Mouse (Mus musculus): ENCODE data around the gene AK157302. TPM values are rescaled to one million over a fixed set of nuclear protein-coding genes. Genes with fewer than 3 reads are reported as not detected.
"Not testable (repeated sequence)": the region's sequence is repeated elsewhere in the genome, so short reads cannot be mapped to it uniquely, and the experiment has no call there.

AK157302 gene
- polyA plus RNA-seq (2015; fragmentation: Nextera tagmentation; extraction: Ambion mirVana) = 0.59 and 0.71 TPM in 2 replicates

DNA sequence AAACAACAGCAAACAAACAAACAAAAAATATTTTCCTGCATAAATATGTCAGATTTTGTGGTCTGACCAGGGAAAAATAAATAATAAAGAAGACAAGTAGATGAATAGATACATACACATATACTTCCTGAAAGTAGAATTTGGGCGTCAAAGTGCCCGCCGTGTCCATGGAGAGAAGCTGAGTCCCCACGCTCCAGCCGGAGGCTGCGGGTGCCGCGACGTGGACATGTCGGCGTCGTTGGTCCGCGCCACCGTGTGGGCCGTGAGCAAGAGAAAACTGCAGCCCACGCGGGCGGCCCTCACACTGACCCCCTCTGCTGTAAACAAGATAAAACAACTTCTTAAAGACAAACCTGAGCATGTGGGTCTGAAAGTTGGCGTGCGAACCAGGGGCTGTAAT, at the start of gene AK157302:
Gene AK157302, plus strand, starts transcription at position 144 of the 400 bp plus-strand sequence.
- H3K27ac ChIP-seq (replicated peaks) = no peak within 1 kb of the TSS
- H3K4me2 ChIP-seq = no peak within 1 kb of the TSS
- no peaks in the 10 kb centered on the region for H3K36me3 ChIP-seq (replicated peaks)
- no peak within 1 kb of the TSS for H3K9ac ChIP-seq
- no peak for ATAC-seq (ENCODE audit: insufficient read depth)
- H3K27me3 ChIP-seq = no peaks in the 10 kb centered on the region
- no peaks in the 10 kb centered on the region for H3K4me1 ChIP-seq (replicated peaks)
- WGBS (ENCODE audit: insufficient replicate concordance) = 80% methylated on average over 21 of the region's 21 CpGs
- H3K4me3 ChIP-seq (replicated peaks) = no peak within 1 kb of the TSS
- H3K9me3 ChIP-seq (replicated peaks) = no peaks in the 10 kb centered on the region

DNA sequence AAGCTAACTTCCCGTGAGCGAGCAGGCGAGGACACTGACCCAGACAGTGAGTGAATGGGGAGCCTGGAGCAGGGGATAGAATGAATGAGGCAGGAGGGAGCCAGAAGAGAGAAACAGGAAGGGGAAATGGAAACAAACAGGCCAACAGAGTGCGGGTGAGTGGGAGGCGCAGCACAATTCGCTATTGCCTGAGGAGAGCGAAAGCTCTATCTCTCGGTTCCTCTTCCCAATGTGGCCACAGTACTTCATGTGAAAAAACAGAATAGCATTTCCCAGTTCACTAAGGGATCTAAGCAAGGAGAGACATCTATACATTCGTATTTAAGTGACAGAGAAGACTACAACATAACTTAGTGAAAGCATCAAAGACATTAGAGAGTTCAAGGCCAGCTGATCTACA, 48.2 kb upstream of the AK157302 start:
- no peaks in the 10 kb centered on the region for H3K27me3 ChIP-seq
- H3K27ac ChIP-seq (replicated peaks) = no peak overlapping the region
- no peak overlapping the region for H3K9ac ChIP-seq
- peaks cover 17% of the 10 kb centered on the region for H3K4me1 ChIP-seq (replicated peaks)
- WGBS (ENCODE audit: insufficient replicate concordance) = 77% methylated on average over 9 of the region's 9 CpGs
- ATAC-seq (ENCODE audit: insufficient read depth) = no peak
- H3K36me3 ChIP-seq (replicated peaks) = peaks cover 40% of the 10 kb centered on the region
- H3K4me2 ChIP-seq = no peak overlapping the region
- no peaks in the 10 kb centered on the region for H3K9me3 ChIP-seq (replicated peaks)
- no peak overlapping the region for H3K4me3 ChIP-seq (replicated peaks)

DNA sequence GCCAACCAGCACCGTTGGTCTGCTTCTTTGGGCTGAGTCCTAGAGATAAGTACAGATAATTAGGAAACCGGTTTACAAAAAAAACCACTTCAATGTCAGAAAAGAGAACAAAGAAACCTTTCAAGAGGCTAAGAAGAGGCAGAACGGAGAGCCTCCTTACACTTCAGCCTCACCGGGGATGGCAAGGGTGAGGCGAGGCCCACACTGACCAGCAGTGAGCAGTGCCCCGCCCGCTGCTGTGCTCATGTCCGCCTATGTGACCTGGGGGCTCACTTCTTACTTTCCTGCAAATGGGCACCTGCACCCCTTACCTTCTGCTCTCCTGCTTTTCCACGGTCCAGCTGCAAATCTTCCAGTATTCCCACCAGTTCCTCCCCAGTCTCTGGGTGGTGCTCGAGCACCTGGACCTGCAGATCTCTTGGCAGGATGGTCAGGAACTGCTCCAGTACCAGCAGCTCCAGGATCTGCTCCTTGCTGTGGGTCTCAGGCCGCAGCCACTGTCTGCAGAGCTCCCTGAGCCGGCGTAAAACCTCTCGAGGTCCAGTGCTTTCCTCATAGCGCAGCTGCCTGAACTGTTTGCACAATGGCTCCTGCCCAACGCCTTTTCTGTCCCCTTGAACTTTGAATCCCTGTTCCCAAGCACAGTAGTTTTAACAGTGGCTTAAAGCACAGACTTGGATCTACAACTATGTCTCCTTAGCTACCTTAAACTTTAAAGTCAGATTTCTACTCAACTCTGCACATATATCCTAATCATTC, 47.0 kb upstream of the AK157302 start:
- Histone ChIP-seq H3K4me1 (replicated peaks) (peaks cover 23% of the 10 kb centered on the region), H3K36me3 (replicated peaks) (peaks cover 40% of the 10 kb centered on the region), H3K27ac (replicated peaks) (peak overlapping the region; percentile 38; the same call in 1 of the 2 replicates), H3K4me2 (peak overlapping the region; percentile 13; the same call in 1 of the 2 replicates), H3K9ac (no peak overlapping the region), H3K9me3 (replicated peaks) (no peaks in the 10 kb centered on the region), H3K27me3 (no peaks in the 10 kb centered on the region), H3K4me3 (replicated peaks) (no peak overlapping the region)
- ATAC-seq (ENCODE audit: insufficient read depth) = 0 out of 2 replicates have a peak, but pooled peaks have one; percentile 22
- 64% methylated on average over 16 of the region's 16 CpGs for WGBS (ENCODE audit: insufficient replicate concordance)

DNA sequence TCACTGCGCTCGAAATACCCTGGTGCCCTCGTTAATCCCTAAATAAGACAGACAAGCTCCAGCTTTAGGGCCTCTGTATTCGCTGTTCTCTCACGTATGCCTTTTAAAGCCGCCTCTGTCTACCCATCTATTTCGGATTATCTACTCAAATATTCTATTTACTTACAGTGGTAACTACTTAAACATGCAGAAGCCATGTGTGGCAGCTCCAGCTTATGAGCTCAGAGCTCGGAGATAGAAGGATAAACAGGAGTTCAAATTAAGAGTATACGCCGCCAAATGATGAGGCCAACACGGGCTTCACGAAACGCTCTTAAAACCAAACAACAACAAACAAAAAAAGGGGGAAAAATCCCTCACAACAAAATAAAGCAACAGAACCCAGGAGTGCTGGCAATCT, 42.0 kb upstream of the AK157302 start:
- Histone ChIP-seq H3K4me3 (replicated peaks) (peak overlapping the region; percentile 73), H3K4me2 (peak overlapping the region; percentile 69), H3K27ac (replicated peaks) (peak overlapping the region; percentile 79), H3K4me1 (replicated peaks) (peaks cover 24% of the 10 kb centered on the region), H3K27me3 (peaks cover 17% of the 10 kb centered on the region), H3K36me3 (replicated peaks) (peaks cover 6% of the 10 kb centered on the region), H3K9ac (peak overlapping the region; percentile 58), H3K9me3 (replicated peaks) (no peaks in the 10 kb centered on the region)
- no peak for ATAC-seq (ENCODE audit: insufficient read depth)
- 3% methylated on average over 13 of the region's 13 CpGs for WGBS (ENCODE audit: insufficient replicate concordance)

DNA sequence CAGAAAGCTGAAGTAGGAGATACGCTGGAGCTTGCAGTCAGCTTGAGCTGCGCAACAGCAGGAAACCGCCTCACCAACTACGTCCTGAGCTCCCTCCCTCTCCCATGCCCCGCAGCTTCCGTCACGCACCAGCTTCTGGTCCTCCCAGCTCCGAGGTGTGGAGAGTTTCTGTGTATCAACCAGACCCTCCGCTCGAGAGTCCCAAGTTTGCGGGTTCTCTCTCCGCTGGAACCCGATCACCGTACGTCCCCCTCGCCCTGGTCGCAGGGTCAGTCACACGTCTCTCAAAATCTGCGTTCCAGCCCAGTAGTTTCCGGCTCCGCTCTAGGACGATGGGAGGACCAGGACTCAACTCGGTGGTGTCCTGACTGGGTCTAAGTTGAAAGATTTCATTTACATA, 41.6 kb upstream of the AK157302 start, which contains the start of gene Zscan26:
Gene Zscan26, minus strand, starts transcription at position 282 of the 400 bp plus-strand sequence.
- Histone ChIP-seq H3K9ac (peak within 1 kb of the TSS; percentile 58), H3K27ac (replicated peaks) (peak within 1 kb of the TSS; percentile 79), H3K4me3 (replicated peaks) (peak within 1 kb of the TSS; percentile 73), H3K4me1 (replicated peaks) (peaks cover 22% of the 10 kb centered on the region), H3K4me2 (peak within 1 kb of the TSS; percentile 69), H3K27me3 (peaks cover 17% of the 10 kb centered on the region), H3K9me3 (replicated peaks) (no peaks in the 10 kb centered on the region), H3K36me3 (replicated peaks) (0 out of 2 replicates have a peak, but pooled peaks cover 2% of the 10 kb centered on the region)
- peak; percentile 69 for ATAC-seq (ENCODE audit: insufficient read depth)
- under 1% methylated on average over 23 of the region's 23 CpGs for WGBS (ENCODE audit: insufficient replicate concordance)

DNA sequence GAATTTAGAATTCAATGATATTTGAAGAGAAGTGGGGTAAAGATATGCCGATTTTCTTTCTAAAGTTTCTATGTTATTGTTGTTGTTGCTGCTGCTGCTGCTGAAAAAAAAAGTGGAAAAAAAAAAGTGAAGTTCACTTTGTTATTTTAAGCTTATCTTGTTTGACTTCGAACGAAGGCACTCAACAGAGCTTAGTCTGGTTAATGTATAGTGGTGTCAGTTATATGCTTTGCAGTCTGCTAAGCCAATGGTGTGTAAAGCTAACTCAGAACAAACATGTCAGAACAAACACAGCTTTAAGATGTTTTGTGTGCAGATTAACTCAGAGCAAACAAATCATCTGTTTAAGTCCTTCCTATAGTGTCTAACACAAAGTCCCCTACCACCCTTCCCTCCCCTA, 40.9 kb upstream of the AK157302 start:
- ATAC-seq (ENCODE audit: insufficient read depth) = peak; percentile 74
- no peak overlapping the region; the same call in 1 of the 2 replicates for H3K4me3 ChIP-seq (replicated peaks)
- no peaks in the 10 kb centered on the region for H3K36me3 ChIP-seq (replicated peaks)
- H3K9me3 ChIP-seq (replicated peaks) = no peaks in the 10 kb centered on the region
- no peak overlapping the region for H3K9ac ChIP-seq
- H3K4me1 ChIP-seq (replicated peaks) = peaks cover 16% of the 10 kb centered on the region
- WGBS (ENCODE audit: insufficient replicate concordance) = 66% methylated on average over 3 of the region's 3 CpGs
- peaks cover 17% of the 10 kb centered on the region for H3K27me3 ChIP-seq
- H3K27ac ChIP-seq (replicated peaks) = peak overlapping the region; percentile 79; the same call in 1 of the 2 replicates
- peak overlapping the region; percentile 69 for H3K4me2 ChIP-seq

DNA sequence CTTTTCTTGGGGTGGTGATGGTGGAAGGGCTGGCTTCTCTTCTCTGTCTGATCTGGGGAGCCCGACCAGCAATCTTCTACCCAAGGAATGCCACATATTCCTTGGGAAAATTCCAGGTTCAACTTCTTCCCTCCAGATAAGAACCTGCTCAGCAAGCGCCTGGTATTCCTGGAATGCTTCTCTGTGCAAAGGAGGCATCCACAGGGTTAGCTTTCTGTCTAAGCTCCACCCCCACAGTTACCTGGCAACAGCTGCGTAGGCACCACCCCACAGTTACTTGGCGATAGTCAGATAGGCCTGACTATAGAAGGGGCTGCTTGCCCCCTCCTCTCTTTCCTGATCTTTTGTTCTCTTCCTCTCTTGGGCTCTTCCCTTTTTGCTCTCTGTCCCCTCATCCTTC, 38.7 kb upstream of the AK157302 start:
- no peak for ATAC-seq (ENCODE audit: insufficient read depth)
- Histone ChIP-seq H3K4me3 (replicated peaks) (no peak overlapping the region), H3K4me2 (no peak overlapping the region), H3K27me3 (peaks cover 23% of the 10 kb centered on the region), H3K9me3 (replicated peaks) (no peaks in the 10 kb centered on the region), H3K9ac (no peak overlapping the region), H3K36me3 (replicated peaks) (no peaks in the 10 kb centered on the region), H3K4me1 (replicated peaks) (peaks cover 13% of the 10 kb centered on the region), H3K27ac (replicated peaks) (no peak overlapping the region)
- 40% methylated on average over 4 of the region's 4 CpGs for WGBS (ENCODE audit: insufficient replicate concordance)

DNA sequence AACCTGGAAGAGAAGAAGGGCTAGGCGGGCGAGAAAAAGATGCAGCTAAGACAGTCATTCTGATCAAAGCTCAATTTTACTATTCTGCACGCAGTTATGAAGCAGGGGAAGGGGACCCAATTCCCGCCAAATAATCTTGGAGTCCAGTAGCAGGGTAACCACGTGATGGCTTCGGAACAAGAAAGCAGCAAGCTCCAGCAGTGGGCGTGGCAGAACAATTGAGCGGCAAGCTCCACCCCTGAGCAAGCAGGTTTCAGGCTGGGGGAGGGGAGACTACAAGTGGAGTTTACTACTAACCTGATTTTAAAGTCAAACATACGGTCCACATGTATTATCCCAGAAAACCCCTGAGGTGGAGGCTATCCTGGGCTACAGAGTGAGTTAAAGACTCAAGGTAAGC, 32.5 kb upstream of the AK157302 start:
- not testable (repeated sequence) for H3K27ac ChIP-seq (replicated peaks); H3K36me3 ChIP-seq (replicated peaks); H3K4me1 ChIP-seq (replicated peaks); H3K4me2 ChIP-seq; H3K4me3 ChIP-seq (replicated peaks); H3K9ac ChIP-seq; ATAC-seq (ENCODE audit: insufficient read depth); H3K9me3 ChIP-seq (replicated peaks)
- H3K27me3 ChIP-seq = peaks cover 39% of the 10 kb centered on the region
- WGBS (ENCODE audit: insufficient replicate concordance) = 44% methylated on average over 9 of the region's 9 CpGs

DNA sequence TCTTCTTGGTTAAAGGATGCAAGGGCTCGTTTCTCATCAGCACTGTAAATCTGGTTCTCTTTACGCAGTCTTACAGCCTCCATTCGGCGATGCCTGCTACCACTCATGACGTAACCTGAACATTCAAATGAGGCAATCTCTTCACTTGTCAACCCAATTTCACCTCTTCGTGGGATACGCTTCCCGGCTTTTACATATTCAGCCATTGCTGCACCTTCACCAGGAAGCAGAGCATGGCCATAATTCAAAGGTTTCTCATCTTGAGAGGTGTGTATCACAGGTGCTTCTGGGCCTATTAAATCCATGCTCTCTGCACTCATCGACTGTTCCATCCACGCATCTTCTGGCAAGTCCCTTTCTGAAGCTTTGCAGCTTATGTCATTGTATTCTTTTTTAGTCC, 27.7 kb upstream of the AK157302 start:
- Histone ChIP-seq H3K27me3 (peaks cover 50% of the 10 kb centered on the region), H3K36me3 (replicated peaks) (no peaks in the 10 kb centered on the region), H3K9ac (no peak overlapping the region), H3K4me2 (peak overlapping the region; percentile 93; the same call in 1 of the 2 replicates), H3K27ac (replicated peaks) (no peak overlapping the region), H3K4me3 (replicated peaks) (no peak overlapping the region), H3K9me3 (replicated peaks) (no peaks in the 10 kb centered on the region), H3K4me1 (replicated peaks) (peaks cover 23% of the 10 kb centered on the region)
- ATAC-seq (ENCODE audit: insufficient read depth) = no peak
- 72% methylated on average over 10 of the region's 10 CpGs for WGBS (ENCODE audit: insufficient replicate concordance)

DNA sequence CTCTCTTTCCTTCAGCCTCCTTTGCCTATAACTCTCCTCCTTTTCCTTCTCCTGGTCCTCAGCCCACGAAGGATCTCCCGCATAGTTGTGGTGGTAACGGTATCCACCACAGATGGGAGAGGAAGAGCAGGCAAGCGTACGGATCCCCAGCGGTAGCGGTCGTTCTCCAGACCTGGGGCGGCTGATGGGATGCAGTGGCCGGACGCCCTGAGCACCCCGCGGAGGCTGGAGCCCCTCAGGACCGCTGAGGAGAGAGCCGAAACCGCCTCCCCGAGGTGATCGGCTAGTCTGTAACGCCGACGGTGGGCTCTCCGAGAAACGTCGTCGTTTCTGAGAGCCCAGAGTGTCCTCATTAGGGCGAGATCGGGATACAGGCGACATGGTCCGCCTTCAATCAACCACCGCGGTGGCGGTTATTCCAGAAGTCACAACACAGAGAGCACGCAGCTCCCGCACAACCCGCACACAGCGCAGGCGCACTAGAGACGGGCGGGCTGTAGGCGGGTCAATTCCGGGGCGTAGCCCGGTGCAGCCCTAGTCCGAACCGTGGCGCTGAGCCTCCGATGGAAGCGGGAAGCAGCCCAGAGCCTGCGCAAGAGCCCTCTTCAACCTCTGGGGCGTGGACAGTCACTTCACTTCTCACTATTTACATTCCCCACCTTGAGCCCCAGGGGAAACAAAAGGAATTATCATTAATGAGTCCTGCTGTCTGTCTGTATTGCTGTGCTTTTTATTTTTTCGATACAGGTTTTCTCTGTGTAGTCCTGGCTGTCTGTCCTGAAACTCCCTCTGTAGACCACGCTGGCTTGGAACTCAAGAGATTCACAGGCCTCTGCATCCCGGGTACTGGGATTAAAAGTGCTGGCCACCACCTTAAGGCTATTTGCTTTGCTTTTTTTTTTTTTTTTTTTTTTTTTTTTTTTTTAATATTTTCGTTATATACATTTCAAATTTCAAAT, 26.7 kb upstream of the AK157302 start, which contains the start of gene Nkapl:
Gene Nkapl, minus strand, starts transcription at position 449 of the 959 bp plus-strand sequence.
- WGBS (ENCODE audit: insufficient replicate concordance) = under 1% methylated on average over 54 of the region's 54 CpGs
- Histone ChIP-seq H3K36me3 (replicated peaks) (no peaks in the 10 kb centered on the region), H3K27ac (replicated peaks) (peak within 1 kb of the TSS; percentile 45; the same call in 1 of the 2 replicates)

More for the DNA sequence above, 26.7 kb upstream of the AK157302 start, which contains the start of gene Nkapl:
- H3K4me1 ChIP-seq (replicated peaks) = peaks cover 27% of the 10 kb centered on the region
- peaks cover 50% of the 10 kb centered on the region for H3K27me3 ChIP-seq
- H3K4me3 ChIP-seq (replicated peaks) = peak within 1 kb of the TSS; percentile 69
- peak within 1 kb of the TSS; percentile 93 for H3K4me2 ChIP-seq
- H3K9me3 ChIP-seq (replicated peaks) = no peaks in the 10 kb centered on the region
- H3K9ac ChIP-seq = peak within 1 kb of the TSS; percentile 75
- peak; percentile 99 for ATAC-seq (ENCODE audit: insufficient read depth)

Measured in liver, embryonic 15.5 days (tissue).